Comparison of ENCODE assay signal across 17 mouse cellular contexts in the genomic region with DNA sequence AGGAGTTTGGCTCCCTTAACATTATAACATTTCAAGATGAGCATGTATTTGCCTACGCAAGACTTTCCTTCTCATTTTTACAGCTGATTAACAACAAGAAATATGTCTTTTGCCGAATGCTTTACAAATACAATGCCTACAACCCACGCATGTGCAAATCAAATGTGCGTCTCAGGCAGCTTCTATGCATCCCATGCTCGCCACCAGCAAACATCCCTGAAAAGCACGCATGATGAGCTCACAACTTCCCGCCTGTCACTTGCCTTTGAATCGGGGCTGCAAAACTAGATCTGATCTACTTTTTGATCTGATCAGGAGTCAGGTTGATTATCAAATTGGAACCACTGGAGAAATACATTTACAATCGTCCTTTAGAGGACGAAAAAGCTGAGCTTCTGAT. TPM values are rescaled to one million over a fixed set of nuclear protein-coding genes. Genes with fewer than 3 reads are reported as not detected.
DNase-seq lines count a peak whose midpoint lies in the region; ATAC-seq lines count a peak whose summit lies in the region.
"Had no signal": no experiment of that assay in that cellular context is flagged by ENCODE, and none has a peak within 500 bp of the region (broad histone marks: within the 10 kb centered on the region; RNA-seq: fewer than 3 reads in every experiment).

No protein-coding gene starts in this region.

- no peaks in the 10 kb centered on the region for H3K27me3 ChIP-seq in midbrain, embryonic 13.5 days
- H3K27me3 ChIP-seq in heart, embryonic 10.5 days (ENCODE audit: insufficient read depth, poor library complexity, severe bottlenecking): peaks cover 6% of the 10 kb centered on the region; the same call in 1 of the 2 replicates
- H3K27me3 ChIP-seq: CH12.LX had no signal

- peak overlapping the region; percentile 70 for H3K4me2 ChIP-seq in midbrain, embryonic 13.5 days (replicated peaks)
- H3K4me2 ChIP-seq: embryonic facial prominence, embryonic 15.5 days; heart, embryonic 15.5 days; limb, embryonic 15.5 days had no signal

- H3K9ac ChIP-seq in midbrain, embryonic 13.5 days (replicated peaks): 0 out of 2 replicates have a peak overlapping the region, but pooled peaks have one; percentile 5
- H3K9ac ChIP-seq: embryonic facial prominence, embryonic 15.5 days; heart, embryonic 15.5 days; limb, embryonic 15.5 days had no signal

- 58% methylated on average over 10 of the region's 10 CpGs for WGBS in midbrain, embryonic 13.5 days
- 72% methylated on average over 10 of the region's 10 CpGs for WGBS in heart, embryonic 10.5 days

- H3K4me3 ChIP-seq in midbrain, embryonic 13.5 days (replicated peaks): peak overlapping the region; percentile 71
- H3K4me3 ChIP-seq in heart, embryonic 10.5 days: no peak overlapping the region
- H3K4me3 ChIP-seq: embryonic facial prominence, embryonic 15.5 days; heart, embryonic 15.5 days; limb, embryonic 15.5 days had no signal

- no peak overlapping the region for H3K27ac ChIP-seq in midbrain, embryonic 13.5 days
- H3K27ac ChIP-seq in heart, embryonic 10.5 days: no peak overlapping the region
- H3K27ac ChIP-seq: embryonic facial prominence, embryonic 15.5 days; heart, embryonic 15.5 days; kidney, postnatal 0 days; limb, embryonic 15.5 days had no signal

- H3K36me3 ChIP-seq in midbrain, embryonic 13.5 days: no peaks in the 10 kb centered on the region
- no peaks in the 10 kb centered on the region for H3K36me3 ChIP-seq in heart, embryonic 10.5 days
- H3K36me3 ChIP-seq: embryonic facial prominence, embryonic 15.5 days; heart, embryonic 15.5 days; limb, embryonic 15.5 days had no signal

- no peak for ATAC-seq in midbrain, embryonic 13.5 days
- ATAC-seq: inflammation-experienced regulatory T-cells, adult 6 months had no signal

- DNase-seq in cerebellum, adult 18-20 months: peak; percentile 38 to 46
- DNase-seq in cerebellum, adult 11 months: no peak
- DNase-seq in layer of hippocampus, adult 11-12 months (ENCODE audit: low spot score): peak; percentile 13
- DNase-seq in layer of hippocampus, adult 9-10 months (ENCODE audit: low spot score): no peak
- peak; percentile 67 for DNase-seq in brain, adult 2 months (ENCODE audit: low read depth, low spot score)
- DNase-seq in natural killer cell, adult 2 months (ENCODE audit: low spot score in 2 of 2): no peak
- DNase-seq in heart, embryonic 10.5 days (ENCODE audit: low spot score): no peak
- DNase-seq: gastrocnemius, postnatal 36 days; lung, adult 2 months; retina, postnatal 1 day had no signal

- H3K4me1 ChIP-seq in midbrain, embryonic 13.5 days (replicated peaks): peaks cover 53% of the 10 kb centered on the region
- H3K4me1 ChIP-seq in heart, embryonic 10.5 days: no peaks in the 10 kb centered on the region
- H3K4me1 ChIP-seq: embryonic facial prominence, embryonic 15.5 days; heart, embryonic 15.5 days; limb, embryonic 15.5 days had no signal

- no peaks in the 10 kb centered on the region for H3K9me3 ChIP-seq in midbrain, embryonic 13.5 days
- H3K9me3 ChIP-seq in heart, embryonic 10.5 days: no peaks in the 10 kb centered on the region
- H3K9me3 ChIP-seq: embryonic facial prominence, embryonic 15.5 days; heart, embryonic 15.5 days; limb, embryonic 15.5 days had no signal

RNA-seq across cellular contexts. Expression of gene Adgrb3, which starts 5.5 kb away (rescaled TPM):
- polyA plus RNA-seq in midbrain, embryonic 13.5 days (2015; fragmentation: Nextera tagmentation; extraction: Ambion mirVana): 39.6 and 44.1 TPM in 2 replicates
- polyA plus RNA-seq in heart, embryonic 10.5 days (2016; fragmentation: Nextera tagmentation; extraction: Ambion mirVana): 0.15 and 0.43 TPM in 2 replicates
- polyA plus RNA-seq: lung, adult 2 months had no signal

Comparison
In these comparisons a context has a peak if more than half of its experiments do, and no peak if none do; other contexts are left out.
1. DNase-seq: peak in cerebellum, adult 18-20 months (2 of 2), layer of hippocampus, adult 11-12 months (single experiment) and brain, adult 2 months (single experiment); none in cerebellum, adult 11 months (single experiment), layer of hippocampus, adult 9-10 months (single experiment), natural killer cell, adult 2 months (0 of 2) and heart, embryonic 10.5 days (single experiment).
2. RNA of gene Adgrb3, which starts 5.5 kb away (polyA plus RNA-seq): 39.6 to 44.1 TPM in midbrain, embryonic 13.5 days; 0.15 to 0.43 TPM in heart, embryonic 10.5 days; every median in the first group is over 10 times any median in the second.